Mouse (Mus musculus) naive thymus-derived CD4-positive, alpha-beta T cell, adult 2 months (primary cell): ENCODE data around the gene Rpl13.

Experiments used
- DNase-seq: peaks from one replicate; pipeline ENCODE4 v3.0.0-alpha.2; 2011; ENCODE audit warnings: low read depth

Gene Rpl13

GRCm38 (mm10) chr8:123150737-123151171 is 48.6 kb downstream of the Rpl13 start:
- DNase-seq, result no peak
